Mouse (Mus musculus) hindbrain, postnatal 0 days (tissue): ENCODE results near the gene Mroh2a. TPM values are rescaled to one million over a fixed set of nuclear protein-coding genes. Genes with fewer than 3 reads are reported as not detected.

Experiments used
- ATAC-seq: fragments of 200-750 bp; cut with Nextera tagmentation; 2 replicates; pipeline ENCODE4 v1.8.0; 2017; ENCODE audit warnings: mild to moderate bottlenecking, moderate TSS enrichment, moderate library complexity
- DNase-seq: peaks from one replicate; pipeline ENCODE4 v3.0.0-alpha.2; 2015; ENCODE audit warnings: low spot score
- H3K27ac ChIP-seq: fragments of 300-500 bp; sonication (generic); 2 replicates; pipeline ENCODE4 v1.5.1; 2014; ENCODE audit warnings: mild to moderate bottlenecking
- H3K27me3 ChIP-seq: fragments of 300-500 bp; sonication (generic); 2 replicates; pipeline ENCODE4 v1.6.1; 2014; ENCODE audit warnings: low read length, mixed read lengths; ENCODE audit not compliant: insufficient read depth
- H3K36me3 ChIP-seq: fragments of 300-500 bp; sonication (generic); 2 replicates; pipeline ENCODE4 v1.6.1; 2014; ENCODE audit warnings: low read length, mixed read lengths; ENCODE audit not compliant: insufficient read depth
- H3K4me1 ChIP-seq: fragments of 300-500 bp; sonication (generic); 2 replicates; pipeline ENCODE4 v1.6.1; 2014; ENCODE audit warnings: antibody characterized with exemption, low read length, mixed read lengths; ENCODE audit not compliant: insufficient read depth
- H3K4me2 ChIP-seq: fragments of 300-500 bp; sonication (generic); 2 replicates; pipeline ENCODE4 v1.6.1; 2014; ENCODE audit warnings: low read depth, mild to moderate bottlenecking, low read length, moderate library complexity, mixed read lengths
- H3K4me3 ChIP-seq: fragments of 300-500 bp; sonication (generic); 2 replicates; pipeline ENCODE4 v1.5.1; 2014; ENCODE audit warnings: low read length
- H3K9ac ChIP-seq: fragments of 300-500 bp; sonication (generic); replicated peaks from 2 replicates; pipeline ENCODE4 v1.6.1; 2014; ENCODE audit warnings: mild to moderate bottlenecking, low read length, moderate library complexity, mixed read lengths
- H3K9me3 ChIP-seq: fragments of 300-500 bp; sonication (generic); 2 replicates; pipeline ENCODE4 v1.6.1; 2016; ENCODE audit warnings: low read length, mixed read lengths
- CTCF ChIP-seq: IDR thresholded peaks from 2 replicates; pipeline ENCODE4 v1.5.1; 2016; ENCODE audit warnings: antibody characterized with exemption, control low read depth, low read depth
- WGBS: fragments of 180-500 bp; shearing (Covaris S2); extraction: QIAGEN DNeasy Blood & Tissue Kit; methylation state at CpG from one replicate; pipeline ENCODE4 v1.1.7; 2014; 5-methylcytosine and 5-hydroxymethylcytosine counted together
- polyA plus RNA-seq: library from polyadenylated mRNA; unstranded; fragments of >200 nt; fragmentation: Nextera tagmentation; extraction: Ambion mirVana; gene quantifications from 2 replicates; pipeline ENCODE4 v1.2.1, GENCODE M21; 2015
- total RNA-seq: library from RNA; depleted of rRNA; stranded (reverse); fragments of >200 nt; gene quantifications from 2 replicates; pipeline ENCODE4 v1.2.3, GENCODE M21; 2014

Mroh2a gene
- total and polyA plus RNA-seq, 2 experiments from 2014 or later = 0.16 to 0.23 TPM

GRCm38 (mm10) chr1:88254793-88255465, 28.1 kb downstream of the Mroh2a start:
- no peak overlapping the region for H3K4me2 ChIP-seq
- peak; percentile 15; the same call in 1 of the 2 replicates for ATAC-seq
- no peak for TF ChIP-seq CTCF
- H3K27me3 ChIP-seq = no peaks in the 10 kb centered on the region
- H3K9ac ChIP-seq = no peak overlapping the region
- no peaks in the 10 kb centered on the region for H3K36me3 ChIP-seq
- DNase-seq = peak; percentile 71
- no peak overlapping the region for H3K4me3 ChIP-seq
- WGBS = 85% methylated on average over 12 of the region's 12 CpGs
- H3K9me3 ChIP-seq = peaks cover 54% of the 10 kb centered on the region
- no peak overlapping the region for H3K27ac ChIP-seq
- no peaks in the 10 kb centered on the region for H3K4me1 ChIP-seq

GRCm38 (mm10) chr1:88255466-88255857, 28.7 kb downstream of the Mroh2a start:
- H3K4me2 ChIP-seq = no peak overlapping the region
- TF ChIP-seq CTCF = no peak
- 0 out of 2 replicates have a peak, but pooled peaks cover under 1% of the 10 kb centered on the region for H3K36me3 ChIP-seq
- H3K27me3 ChIP-seq = no peaks in the 10 kb centered on the region
- H3K9me3 ChIP-seq = peaks cover 48% of the 10 kb centered on the region
- 56% methylated on average over 2 of the region's 2 CpGs for WGBS
- H3K4me1 ChIP-seq = no peaks in the 10 kb centered on the region
- DNase-seq = no peak
- ATAC-seq = no peak
- H3K9ac ChIP-seq = no peak overlapping the region
- no peak overlapping the region for H3K27ac ChIP-seq
- no peak overlapping the region for H3K4me3 ChIP-seq

- Histone ChIP-seq H3K4me1 (no peaks in the 10 kb centered on the region), H3K9ac (no peak overlapping the region), H3K4me3 (no peak overlapping the region), H3K9me3 (peaks cover 41% of the 10 kb centered on the region), H3K27me3 (no peaks in the 10 kb centered on the region), H3K27ac (no peak overlapping the region), H3K36me3 (peaks cover 7% of the 10 kb centered on the region; the same call in 1 of the 2 replicates), H3K4me2 (no peak overlapping the region)
- no peak for TF ChIP-seq CTCF
- WGBS = 77% methylated on average over 13 of the region's 13 CpGs
- ATAC-seq = no peak
- no peak for DNase-seq
Measured at GRCm38 (mm10) chr1:88255989-88256754, 29.4 kb downstream of the Mroh2a start.

DNA sequence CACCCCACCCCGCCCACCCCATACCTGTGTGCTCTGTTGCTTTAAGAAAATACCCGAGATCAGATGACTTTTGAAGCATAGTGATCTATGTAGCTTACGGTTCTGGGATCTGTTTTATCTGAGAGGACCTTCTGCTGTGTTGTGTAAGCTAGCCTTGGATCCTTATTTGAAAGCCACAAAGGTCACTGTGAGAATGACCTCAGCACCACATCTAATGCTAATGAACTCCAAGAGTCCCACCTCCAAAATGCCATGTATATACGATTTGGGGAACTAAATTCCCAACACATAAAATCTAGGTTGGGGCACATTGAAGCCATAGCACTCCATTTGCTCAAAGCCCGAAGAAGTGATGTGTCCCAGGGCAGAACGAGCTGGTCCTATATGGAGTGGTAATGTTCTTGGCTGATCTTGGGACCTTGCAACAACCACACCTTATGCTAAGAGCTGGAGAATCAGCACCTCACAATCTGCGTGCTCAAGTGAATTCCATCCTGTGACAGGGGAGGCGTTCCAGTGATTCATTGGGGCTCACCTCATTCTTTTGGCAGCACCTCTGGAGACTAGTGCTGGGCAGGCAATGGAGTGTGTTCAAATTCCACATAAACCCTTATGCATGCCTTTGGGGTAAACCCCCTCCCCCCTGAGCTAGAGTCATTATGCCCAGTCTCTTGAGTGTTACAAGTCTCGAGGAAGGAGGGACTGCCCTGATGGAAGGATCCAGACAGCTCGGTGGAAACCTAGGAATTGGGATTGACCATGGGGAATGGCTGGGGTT, 30.3 kb downstream of the Mroh2a start:
- Histone ChIP-seq H3K9me3 (peaks cover 39% of the 10 kb centered on the region), H3K4me1 (no peaks in the 10 kb centered on the region), H3K9ac (no peak overlapping the region), H3K36me3 (peaks cover 16% of the 10 kb centered on the region; the same call in 1 of the 2 replicates), H3K4me3 (no peak overlapping the region), H3K27me3 (no peaks in the 10 kb centered on the region), H3K4me2 (no peak overlapping the region), H3K27ac (no peak overlapping the region)
- WGBS = 80% methylated on average over 10 of the region's 10 CpGs
- no peak for TF ChIP-seq CTCF
- ATAC-seq (no peak), DNase-seq (no peak)

- Histone ChIP-seq H3K27ac (no peak overlapping the region), H3K36me3 (peaks cover 20% of the 10 kb centered on the region; the same call in 1 of the 2 replicates), H3K4me1 (no peaks in the 10 kb centered on the region), H3K4me2 (no peak overlapping the region), H3K9ac (no peak overlapping the region), H3K4me3 (no peak overlapping the region), H3K9me3 (peaks cover 32% of the 10 kb centered on the region), H3K27me3 (no peaks in the 10 kb centered on the region)
- ATAC-seq (no peak), DNase-seq (no peak)
- TF ChIP-seq CTCF = no peak
- 82% methylated on average over 6 of the region's 6 CpGs for WGBS
Measured at GRCm38 (mm10) chr1:88257681-88258080, 30.9 kb downstream of the Mroh2a start.

- Histone ChIP-seq H3K4me2 (no peak overlapping the region), H3K36me3 (peaks cover 27% of the 10 kb centered on the region), H3K9ac (no peak overlapping the region), H3K4me3 (no peak overlapping the region), H3K27me3 (no peaks in the 10 kb centered on the region), H3K9me3 (peaks cover 30% of the 10 kb centered on the region; the same call in 1 of the 2 replicates), H3K4me1 (no peaks in the 10 kb centered on the region), H3K27ac (no peak overlapping the region)
- no peak for TF ChIP-seq CTCF
- ATAC-seq (no peak), DNase-seq (no peak)
- 67% methylated on average over 6 of the region's 6 CpGs for WGBS
Measured at GRCm38 (mm10) chr1:88258361-88258760, 31.6 kb downstream of the Mroh2a start.
